Mouse (Mus musculus): ENCODE results near the gene Casp9. TPM values are rescaled to one million over a fixed set of nuclear protein-coding genes. Genes with fewer than 3 reads are reported as not detected.
"Not testable (repeated sequence)": the region's sequence is repeated elsewhere in the genome, so short reads cannot be mapped to it uniquely, and the experiment has no call there.

The Casp9 gene
- polyA plus RNA-seq, 1 experiment from 2014 or later, result 21.2 TPM

DNA sequence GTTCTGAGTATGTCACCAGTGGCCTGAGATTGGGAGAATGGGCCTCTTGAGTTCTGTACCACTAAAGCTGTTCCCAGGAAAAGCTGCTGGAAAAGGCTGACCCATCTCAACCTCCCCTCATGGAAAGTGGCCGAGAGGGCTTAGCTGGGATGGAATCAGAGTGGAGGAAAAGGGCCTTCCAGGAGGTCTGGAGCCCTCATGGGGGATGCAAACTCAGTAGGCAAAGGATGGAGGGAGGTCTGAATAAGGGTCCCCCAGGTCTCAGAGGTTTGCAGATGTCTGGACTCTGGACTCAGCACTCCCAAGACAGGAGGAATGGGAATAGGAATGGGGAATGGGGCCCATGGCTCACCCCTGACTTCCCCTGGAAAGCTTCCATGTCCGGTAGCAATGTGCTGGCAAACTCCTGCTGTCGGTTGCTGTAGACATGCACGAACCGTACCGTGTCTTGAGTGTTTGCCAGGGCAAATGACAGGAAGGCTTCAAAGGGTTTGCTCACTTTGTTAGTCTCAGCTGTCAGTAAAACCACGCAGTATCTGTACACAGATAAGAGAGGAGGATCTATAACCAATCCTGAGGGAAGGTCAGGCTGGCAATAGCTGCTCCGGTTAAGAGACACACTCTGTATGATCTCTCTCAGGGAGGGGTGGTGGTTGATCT, 23.8 kb upstream of the Casp9 start:
- WGBS, result 93% methylated on average over 8 of the region's 8 CpGs
- DNase-seq (ENCODE audit: low spot score) (no peak), ATAC-seq (replicated peaks; ENCODE audit: low FRiP score) (no peak)
- H3K27me3 ChIP-seq (ENCODE audit: control insufficient read depth, insufficient read depth, low read length), result no peaks in the 10 kb centered on the region
- H3K36me3 ChIP-seq (ENCODE audit: control insufficient read depth, insufficient read depth, low read length), result no peaks in the 10 kb centered on the region; the same call in 1 of the 2 replicates
- H3K9me3 ChIP-seq (ENCODE audit: control insufficient read depth, low read length), result no peaks in the 10 kb centered on the region
- H3K4me3 ChIP-seq (ENCODE audit: low read depth, low read length), result no peak overlapping the region
- no peaks in the 10 kb centered on the region for H3K4me1 ChIP-seq (replicated peaks; ENCODE audit: control insufficient read depth, insufficient read depth, low read length)
- H3K4me2 ChIP-seq (ENCODE audit: low read depth, low read length, severe bottlenecking), result no peak overlapping the region
- no peak overlapping the region for H3K9ac ChIP-seq (ENCODE audit: low read length)
- no peak overlapping the region for H3K27ac ChIP-seq (ENCODE audit: low read depth, low read length)

- H3K36me3 ChIP-seq (ENCODE audit: control insufficient read depth, insufficient read depth, low read length), result no peaks in the 10 kb centered on the region; the same call in 1 of the 2 replicates
- WGBS, result 93% methylated on average over 8 of the region's 8 CpGs
- H3K27me3 ChIP-seq (ENCODE audit: control insufficient read depth, insufficient read depth, low read length), result no peaks in the 10 kb centered on the region
- no peak for DNase-seq (ENCODE audit: low spot score)
- no peak overlapping the region for H3K9ac ChIP-seq (ENCODE audit: low read length)
- no peaks in the 10 kb centered on the region for H3K4me1 ChIP-seq (replicated peaks; ENCODE audit: control insufficient read depth, insufficient read depth, low read length)
- no peak for ATAC-seq (replicated peaks; ENCODE audit: low FRiP score)
- no peak overlapping the region for H3K27ac ChIP-seq (ENCODE audit: low read depth, low read length)
- no peak overlapping the region for H3K4me2 ChIP-seq (ENCODE audit: low read depth, low read length, severe bottlenecking)
- H3K9me3 ChIP-seq (ENCODE audit: control insufficient read depth, low read length), result no peaks in the 10 kb centered on the region
- H3K4me3 ChIP-seq (ENCODE audit: low read depth, low read length), result no peak overlapping the region
Observed at GRCm38 (mm10) chr4:141771823-141772222, 21.6 kb upstream of the Casp9 start.

DNA sequence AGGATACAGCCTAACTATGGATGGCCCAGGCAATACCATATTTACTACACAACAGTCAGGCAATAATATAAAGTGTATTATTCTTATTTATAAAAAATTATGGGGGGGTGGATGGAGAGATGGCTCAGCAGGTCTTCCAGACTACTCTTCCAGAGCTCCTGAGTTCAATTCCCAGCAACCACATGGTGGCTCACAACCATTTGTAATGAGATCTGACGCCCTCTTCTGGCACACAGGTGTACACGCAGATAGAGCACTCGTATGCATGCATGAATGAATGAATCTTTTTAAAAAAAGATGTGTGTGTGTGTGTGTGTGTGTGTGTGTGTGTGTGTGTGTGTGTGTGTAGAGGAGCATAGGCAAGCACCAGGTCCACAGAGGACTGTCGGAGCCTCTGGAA, 20.4 kb upstream of the Casp9 start:
- 78% methylated on average over 4 of the region's 4 CpGs for WGBS
- H3K4me3 ChIP-seq (ENCODE audit: low read depth, low read length); H3K27me3 ChIP-seq (ENCODE audit: control insufficient read depth, insufficient read depth, low read length); H3K4me1 ChIP-seq (replicated peaks; ENCODE audit: control insufficient read depth, insufficient read depth, low read length); H3K27ac ChIP-seq (ENCODE audit: low read depth, low read length); H3K36me3 ChIP-seq (ENCODE audit: control insufficient read depth, insufficient read depth, low read length); H3K9me3 ChIP-seq (ENCODE audit: control insufficient read depth, low read length); DNase-seq (ENCODE audit: low spot score); ATAC-seq (replicated peaks; ENCODE audit: low FRiP score); H3K4me2 ChIP-seq (ENCODE audit: low read depth, low read length, severe bottlenecking); H3K9ac ChIP-seq (ENCODE audit: low read length): not testable (repeated sequence)

- Histone ChIP-seq H3K36me3 (ENCODE audit: control insufficient read depth, insufficient read depth, low read length) (no peaks in the 10 kb centered on the region; the same call in 1 of the 2 replicates), H3K27me3 (ENCODE audit: control insufficient read depth, insufficient read depth, low read length) (no peaks in the 10 kb centered on the region), H3K27ac (ENCODE audit: low read depth, low read length) (no peak overlapping the region), H3K4me3 (ENCODE audit: low read depth, low read length) (no peak overlapping the region), H3K4me2 (ENCODE audit: low read depth, low read length, severe bottlenecking) (no peak overlapping the region), H3K4me1 (replicated peaks; ENCODE audit: control insufficient read depth, insufficient read depth, low read length) (no peaks in the 10 kb centered on the region), H3K9me3 (ENCODE audit: control insufficient read depth, low read length) (no peaks in the 10 kb centered on the region), H3K9ac (ENCODE audit: low read length) (no peak overlapping the region)
- 93% methylated on average over 8 of the region's 8 CpGs for WGBS
- no peak for ATAC-seq (replicated peaks; ENCODE audit: low FRiP score)
- DNase-seq (ENCODE audit: low spot score), result no peak
Observed at GRCm38 (mm10) chr4:141779828-141780227, 13.6 kb upstream of the Casp9 start.

DNA sequence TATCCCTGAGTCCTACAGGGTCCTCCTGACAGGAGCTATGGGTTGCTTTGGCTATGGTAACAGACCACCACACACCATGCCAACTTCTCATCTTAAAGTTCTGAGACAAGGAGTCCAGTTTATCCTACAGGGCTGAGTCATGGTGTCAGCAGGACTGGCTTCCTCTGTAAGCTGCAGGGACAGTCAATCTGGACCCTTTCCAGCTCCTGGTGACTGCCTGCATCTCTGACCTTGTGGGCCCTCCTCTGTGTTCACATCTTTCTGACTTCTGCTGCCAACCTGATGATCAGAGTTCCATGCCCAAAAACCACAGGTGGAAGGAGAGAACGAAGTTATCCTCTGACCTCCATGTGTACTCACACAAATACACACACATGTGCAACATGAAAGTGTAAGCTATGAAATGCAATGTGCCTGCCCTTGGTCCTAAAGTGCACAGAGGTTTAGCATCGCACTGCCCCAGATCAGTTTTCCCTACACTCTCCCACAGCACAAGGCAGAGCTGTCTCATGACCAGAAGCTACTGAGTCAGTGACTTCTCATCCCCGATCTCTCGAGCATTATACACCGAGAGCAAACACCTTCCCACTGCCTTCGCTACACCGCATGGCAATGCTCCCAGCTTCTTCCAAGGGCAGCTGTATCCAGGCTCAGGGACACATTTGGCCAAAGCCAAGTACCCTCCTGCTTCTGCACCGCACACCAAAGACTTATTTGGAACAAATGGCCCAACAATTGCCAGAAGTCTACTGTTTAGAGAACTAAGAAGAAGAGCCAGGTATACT, 12.0 kb upstream of the Casp9 start:
- Histone ChIP-seq H3K36me3 (ENCODE audit: control insufficient read depth, insufficient read depth, low read length) (no peaks in the 10 kb centered on the region; the same call in 1 of the 2 replicates), H3K4me1 (replicated peaks; ENCODE audit: control insufficient read depth, insufficient read depth, low read length) (no peaks in the 10 kb centered on the region), H3K4me3 (ENCODE audit: low read depth, low read length) (no peak overlapping the region), H3K9ac (ENCODE audit: low read length) (no peak overlapping the region), H3K27me3 (ENCODE audit: control insufficient read depth, insufficient read depth, low read length) (no peaks in the 10 kb centered on the region), H3K4me2 (ENCODE audit: low read depth, low read length, severe bottlenecking) (no peak overlapping the region), H3K9me3 (ENCODE audit: control insufficient read depth, low read length) (no peaks in the 10 kb centered on the region), H3K27ac (ENCODE audit: low read depth, low read length) (no peak overlapping the region)
- 94% methylated on average over 8 of the region's 8 CpGs for WGBS
- DNase-seq (ENCODE audit: low spot score) (no peak), ATAC-seq (replicated peaks; ENCODE audit: low FRiP score) (no peak)

- no peak overlapping the region for H3K4me2 ChIP-seq (ENCODE audit: low read depth, low read length, severe bottlenecking)
- H3K9ac ChIP-seq (ENCODE audit: low read length), result no peak overlapping the region
- H3K4me3 ChIP-seq (ENCODE audit: low read depth, low read length), result no peak overlapping the region
- WGBS, result 90% methylated on average over 5 of the region's 5 CpGs
- ATAC-seq (replicated peaks; ENCODE audit: low FRiP score) (no peak), DNase-seq (ENCODE audit: low spot score) (no peak)
- no peaks in the 10 kb centered on the region for H3K27me3 ChIP-seq (ENCODE audit: control insufficient read depth, insufficient read depth, low read length)
- H3K27ac ChIP-seq (ENCODE audit: low read depth, low read length), result no peak overlapping the region
- H3K9me3 ChIP-seq (ENCODE audit: control insufficient read depth, low read length), result no peaks in the 10 kb centered on the region
- no peaks in the 10 kb centered on the region for H3K36me3 ChIP-seq (ENCODE audit: control insufficient read depth, insufficient read depth, low read length)
- H3K4me1 ChIP-seq (replicated peaks; ENCODE audit: control insufficient read depth, insufficient read depth, low read length), result peaks cover 1% of the 10 kb centered on the region
Observed at GRCm38 (mm10) chr4:141784835-141785234, 8.6 kb upstream of the Casp9 start.

DNA sequence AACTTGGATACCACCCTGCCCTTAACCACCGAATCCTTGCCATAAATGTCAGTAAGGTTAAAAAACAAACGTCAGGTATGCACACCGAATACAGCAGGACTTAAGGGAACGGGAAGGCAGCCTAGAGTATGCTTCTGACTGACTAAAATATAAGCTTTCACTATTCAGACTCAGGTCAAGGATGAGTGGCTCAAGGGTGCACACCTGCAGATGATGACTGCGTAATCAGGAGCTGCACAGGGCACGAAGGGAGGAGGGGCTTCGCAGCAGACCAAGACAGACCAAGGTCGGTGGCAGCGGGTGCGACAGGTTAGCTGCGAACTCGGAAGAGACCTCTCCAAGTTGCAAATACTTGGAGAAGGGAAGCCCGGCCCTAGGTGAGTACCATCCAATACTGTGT, 7.3 kb upstream of the Casp9 start:
- no peak for DNase-seq (ENCODE audit: low spot score)
- Histone ChIP-seq H3K4me1 (replicated peaks; ENCODE audit: control insufficient read depth, insufficient read depth, low read length) (peaks cover 3% of the 10 kb centered on the region), H3K9me3 (ENCODE audit: control insufficient read depth, low read length) (no peaks in the 10 kb centered on the region), H3K36me3 (ENCODE audit: control insufficient read depth, insufficient read depth, low read length) (no peaks in the 10 kb centered on the region), H3K4me2 (ENCODE audit: low read depth, low read length, severe bottlenecking) (no peak overlapping the region), H3K27me3 (ENCODE audit: control insufficient read depth, insufficient read depth, low read length) (no peaks in the 10 kb centered on the region), H3K4me3 (ENCODE audit: low read depth, low read length) (no peak overlapping the region), H3K27ac (ENCODE audit: low read depth, low read length) (no peak overlapping the region), H3K9ac (ENCODE audit: low read length) (no peak overlapping the region)
- 92% methylated on average over 13 of the region's 13 CpGs for WGBS
- no peak for ATAC-seq (replicated peaks; ENCODE audit: low FRiP score)

DNA sequence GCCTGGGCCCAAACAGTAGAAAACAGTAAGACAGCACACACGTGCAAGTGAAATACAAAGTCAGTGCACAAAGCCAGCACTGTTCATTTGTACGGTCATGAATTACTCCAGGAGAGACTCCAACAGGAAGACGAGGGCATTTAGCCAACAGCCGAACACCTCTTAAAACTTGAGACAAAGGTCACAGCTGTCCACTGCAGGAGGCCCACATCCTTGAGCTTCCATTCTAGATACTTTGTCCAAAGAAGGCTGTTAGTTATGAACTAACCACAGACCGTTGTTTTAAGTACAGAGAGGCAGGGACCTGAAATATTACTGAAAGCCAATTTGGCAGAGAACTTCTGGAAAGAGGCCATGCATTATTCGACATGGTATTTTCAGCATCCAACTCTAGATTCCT, 6.4 kb upstream of the Casp9 start:
- Histone ChIP-seq H3K27me3 (ENCODE audit: control insufficient read depth, insufficient read depth, low read length) (no peaks in the 10 kb centered on the region), H3K9me3 (ENCODE audit: control insufficient read depth, low read length) (no peaks in the 10 kb centered on the region), H3K9ac (ENCODE audit: low read length) (no peak overlapping the region), H3K27ac (ENCODE audit: low read depth, low read length) (no peak overlapping the region), H3K4me1 (replicated peaks; ENCODE audit: control insufficient read depth, insufficient read depth, low read length) (peaks cover 3% of the 10 kb centered on the region), H3K4me3 (ENCODE audit: low read depth, low read length) (no peak overlapping the region), H3K36me3 (ENCODE audit: control insufficient read depth, insufficient read depth, low read length) (no peaks in the 10 kb centered on the region), H3K4me2 (ENCODE audit: low read depth, low read length, severe bottlenecking) (no peak overlapping the region)
- ATAC-seq (replicated peaks; ENCODE audit: low FRiP score) (no peak), DNase-seq (ENCODE audit: low spot score) (no peak)
- 88% methylated on average over 6 of the region's 6 CpGs for WGBS

DNA sequence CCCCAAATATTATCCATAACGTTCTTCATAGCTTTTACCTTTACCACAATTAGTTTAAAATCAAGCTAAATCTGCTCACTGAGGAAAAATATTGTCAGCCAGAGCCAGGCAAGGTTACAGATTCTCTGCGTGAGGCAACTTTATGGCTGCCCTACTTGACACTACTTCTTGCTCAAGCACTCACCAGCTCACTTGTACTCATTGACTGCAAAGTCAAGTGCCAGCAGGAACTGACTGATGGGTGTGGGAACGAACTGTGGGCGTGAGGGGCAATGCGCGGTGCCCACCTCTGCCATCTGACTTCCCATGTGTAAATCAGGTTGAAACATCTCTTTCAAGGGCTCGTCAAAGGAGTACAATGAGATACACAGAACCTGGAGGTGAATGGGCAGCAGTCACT, 6.0 kb upstream of the Casp9 start:
- Histone ChIP-seq H3K27me3 (ENCODE audit: control insufficient read depth, insufficient read depth, low read length) (no peaks in the 10 kb centered on the region), H3K4me1 (replicated peaks; ENCODE audit: control insufficient read depth, insufficient read depth, low read length) (peaks cover 3% of the 10 kb centered on the region), H3K4me3 (ENCODE audit: low read depth, low read length) (no peak overlapping the region), H3K9ac (ENCODE audit: low read length) (no peak overlapping the region), H3K36me3 (ENCODE audit: control insufficient read depth, insufficient read depth, low read length) (no peaks in the 10 kb centered on the region), H3K9me3 (ENCODE audit: control insufficient read depth, low read length) (no peaks in the 10 kb centered on the region), H3K4me2 (ENCODE audit: low read depth, low read length, severe bottlenecking) (no peak overlapping the region), H3K27ac (ENCODE audit: low read depth, low read length) (no peak overlapping the region)
- no peak for DNase-seq (ENCODE audit: low spot score)
- 94% methylated on average over 7 of the region's 7 CpGs for WGBS
- no peak for ATAC-seq (replicated peaks; ENCODE audit: low FRiP score)
